Mouse (Mus musculus): ENCODE measurements around the gene Dclk3.

Gene Dclk3

DNA sequence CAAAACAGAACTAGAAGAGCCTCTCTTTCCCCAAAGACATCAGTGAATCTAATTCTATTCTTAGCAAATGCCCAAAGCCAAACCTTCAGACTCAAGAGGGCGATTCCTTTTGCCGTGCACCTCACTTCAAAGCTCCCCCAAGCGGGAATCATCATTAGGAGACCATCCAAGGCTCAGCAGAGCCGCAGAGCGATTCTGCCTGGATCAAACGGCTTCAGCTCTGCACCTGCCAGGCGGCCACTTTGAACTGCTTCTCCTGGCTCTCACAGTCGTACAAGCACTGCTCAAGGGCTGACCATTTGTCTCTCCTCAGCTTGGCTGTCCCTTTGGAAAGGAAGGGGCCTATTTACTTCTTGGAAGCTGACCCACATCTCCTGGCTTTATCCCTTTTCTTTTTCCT lies 51.7 kb downstream of the Dclk3 start:
- no peak for DNase-seq

DNA sequence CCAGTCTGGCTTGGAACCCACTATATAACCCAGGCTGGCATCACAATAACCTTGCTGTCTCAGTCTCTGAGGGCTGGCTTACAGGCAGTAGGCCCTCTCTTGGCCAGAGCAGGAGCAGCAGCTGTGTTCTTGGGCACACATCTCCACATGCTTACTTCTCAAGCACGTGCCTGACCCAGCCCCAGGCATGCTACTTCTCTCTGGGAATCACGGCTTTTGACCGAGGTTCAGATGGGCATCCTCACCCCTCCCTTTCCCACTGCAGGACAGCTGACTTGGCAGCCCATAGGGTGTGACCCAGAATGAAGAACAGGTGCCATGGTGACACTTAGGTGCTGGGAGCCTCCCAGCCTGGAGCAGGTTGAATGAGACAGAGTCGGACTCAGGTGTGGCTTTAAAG lies 52.4 kb downstream of the Dclk3 start:
- DNase-seq: no peak

DNA sequence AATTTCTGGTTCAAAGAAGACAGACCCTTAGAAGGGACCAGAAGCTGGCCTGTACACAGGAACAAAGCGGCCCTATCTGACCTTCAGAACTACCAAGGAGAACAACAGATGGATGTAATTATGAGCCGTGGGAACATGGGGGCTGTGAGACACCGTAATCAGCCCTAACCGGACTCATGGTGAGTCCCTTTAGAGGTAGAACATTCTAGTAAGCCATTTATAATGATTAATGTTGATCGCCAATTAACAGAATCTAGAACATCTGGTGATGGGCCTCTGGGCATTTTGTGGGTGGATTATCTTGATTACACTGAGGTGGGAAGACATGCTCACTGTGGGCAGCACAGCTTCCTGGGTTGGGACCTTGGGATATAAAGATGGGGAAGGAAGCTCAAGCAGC lies 54.6 kb downstream of the Dclk3 start:
- no peak for DNase-seq

DNA sequence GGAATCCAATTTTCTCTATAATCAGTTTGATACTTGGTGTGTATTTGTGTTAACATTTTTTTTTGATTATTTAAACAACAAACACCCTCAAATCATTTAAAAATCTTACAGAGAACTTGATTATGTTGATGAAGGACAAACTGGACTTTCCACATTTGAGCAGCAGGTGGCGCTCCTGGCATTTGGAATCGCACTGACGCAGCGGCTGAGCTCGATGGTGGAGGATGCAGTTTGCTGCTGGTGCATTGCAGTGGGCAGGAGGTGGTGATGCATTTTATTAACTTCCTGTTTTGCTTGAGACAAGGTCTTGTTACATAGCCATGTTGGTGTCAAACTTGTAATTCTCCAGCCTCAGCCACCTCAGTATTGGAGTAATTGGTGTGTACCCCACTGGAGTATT lies 56.7 kb downstream of the Dclk3 start:
- peak; percentile 80 to 88 for DNase-seq

DNA sequence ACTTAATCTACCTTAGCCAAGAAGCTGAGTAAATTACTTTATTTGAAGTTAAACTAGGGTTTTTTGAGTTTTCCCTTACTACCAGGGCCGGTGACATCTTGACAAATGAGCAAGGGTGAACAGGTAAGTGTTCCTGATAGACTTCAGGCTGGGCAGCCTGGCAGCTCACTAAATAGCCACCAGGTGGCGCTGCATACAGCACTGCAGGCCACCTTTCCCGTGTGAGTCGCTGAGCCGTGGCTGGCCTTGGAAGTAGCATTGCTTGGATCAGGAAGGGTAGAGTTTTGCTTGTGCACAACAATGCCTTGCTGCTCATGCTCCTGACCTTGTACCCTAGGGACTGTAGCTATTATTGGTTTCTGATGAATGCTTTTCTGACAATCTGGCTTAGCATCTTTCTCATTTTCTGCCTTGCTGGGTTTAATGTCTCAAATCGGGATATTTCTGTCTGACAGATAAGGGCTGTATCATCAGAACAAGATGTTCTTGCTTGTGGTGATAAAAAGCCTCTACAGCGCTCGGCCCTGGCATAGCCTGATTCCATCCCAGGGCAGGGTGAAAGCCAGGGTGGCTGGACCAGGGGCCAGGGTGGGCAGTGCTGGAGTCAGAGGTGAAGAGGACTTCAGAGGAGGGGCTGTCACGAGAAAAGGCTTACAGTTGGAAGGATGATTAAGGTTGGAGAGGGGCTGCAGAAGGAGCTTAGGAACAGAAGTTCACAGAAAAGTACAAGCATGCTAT lies 58.4 kb downstream of the Dclk3 start:
- DNase-seq: peak; percentile 88 to 93

DNA sequence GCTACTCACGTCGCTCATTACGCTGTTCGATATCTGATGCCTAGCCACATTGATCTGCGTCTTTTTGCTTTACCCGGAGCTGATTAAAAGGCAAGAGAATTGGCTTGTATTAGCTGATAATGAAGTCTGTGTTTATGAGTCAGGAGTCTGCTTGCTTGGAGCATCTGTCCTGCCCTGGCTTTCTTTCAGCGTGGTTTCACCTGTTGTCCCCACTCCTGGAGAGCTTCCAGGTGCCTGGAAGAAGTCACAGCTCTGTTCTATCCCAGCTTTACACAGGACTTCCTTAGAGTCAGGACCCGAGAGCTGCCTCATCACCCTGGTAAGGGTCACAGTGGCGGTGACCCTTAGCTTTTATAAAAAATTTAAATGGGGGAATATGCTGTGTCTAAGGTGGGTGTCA lies 61.3 kb downstream of the Dclk3 start:
- DNase-seq: peak in 1 of 2 experiments; percentile 11

DNA sequence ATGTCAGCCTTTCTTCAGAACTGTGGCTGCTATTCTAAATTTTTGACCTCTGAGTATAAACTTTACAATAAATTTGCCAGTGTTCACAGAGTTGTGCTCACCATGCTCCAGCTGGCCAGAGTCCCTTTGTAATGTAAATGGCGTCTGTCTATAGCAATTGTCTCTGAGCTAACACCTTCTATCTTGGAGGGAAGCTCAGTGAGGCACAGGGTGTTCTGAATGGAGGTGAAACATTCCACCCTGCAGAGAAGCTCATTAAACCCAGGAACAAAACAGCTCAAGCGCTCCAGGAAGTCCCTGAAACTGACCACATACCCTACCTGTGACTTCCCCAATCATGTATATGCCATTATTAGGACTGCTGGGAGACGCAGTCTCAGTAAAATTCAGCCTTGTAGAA lies 67.2 kb downstream of the Dclk3 start:
- DNase-seq: no peak

DNA sequence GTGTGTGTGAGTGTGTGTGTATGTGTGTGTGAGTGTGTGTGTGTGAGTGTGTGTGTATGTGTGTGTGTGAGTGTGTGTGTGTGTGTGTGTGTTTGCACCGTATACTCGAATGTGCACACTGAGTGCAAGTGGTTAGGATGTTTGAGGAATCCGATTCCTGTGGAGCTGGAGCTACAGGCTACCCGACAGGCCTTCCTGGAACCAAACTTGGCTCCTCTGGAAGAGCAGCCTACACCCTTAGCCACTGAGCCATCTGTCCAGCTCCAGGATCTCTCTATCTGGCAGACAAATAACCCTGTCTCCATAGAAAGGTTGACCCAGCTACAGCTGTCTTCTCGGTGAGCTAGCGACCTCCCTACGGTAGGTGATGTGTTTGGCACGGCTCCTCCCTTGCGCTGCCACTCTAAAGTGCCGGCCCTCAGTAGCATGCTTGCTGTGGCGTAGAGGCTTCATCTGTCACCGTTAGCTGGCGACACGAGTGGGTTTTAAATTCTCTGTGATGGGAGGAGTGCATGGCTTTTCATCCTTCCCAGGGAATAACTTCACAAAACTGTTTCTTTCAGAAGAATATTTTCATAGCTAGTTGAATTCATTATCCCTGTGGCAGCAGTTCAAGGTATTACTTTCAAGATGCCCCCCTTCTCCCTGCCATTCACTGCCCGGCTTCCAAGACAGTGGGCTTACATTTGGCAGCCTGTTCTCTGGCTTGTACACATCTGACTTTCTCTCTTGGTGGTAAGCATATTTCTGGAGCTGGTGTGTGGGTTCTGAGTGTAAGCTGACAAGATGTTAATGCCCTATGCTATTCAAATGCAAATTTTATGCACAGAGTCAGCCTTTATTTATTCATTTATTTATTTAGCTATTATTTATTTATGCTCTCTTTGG lies 75.9 kb downstream of the Dclk3 start:
- DNase-seq: peak in 1 of 2 experiments; percentile 22

DNA sequence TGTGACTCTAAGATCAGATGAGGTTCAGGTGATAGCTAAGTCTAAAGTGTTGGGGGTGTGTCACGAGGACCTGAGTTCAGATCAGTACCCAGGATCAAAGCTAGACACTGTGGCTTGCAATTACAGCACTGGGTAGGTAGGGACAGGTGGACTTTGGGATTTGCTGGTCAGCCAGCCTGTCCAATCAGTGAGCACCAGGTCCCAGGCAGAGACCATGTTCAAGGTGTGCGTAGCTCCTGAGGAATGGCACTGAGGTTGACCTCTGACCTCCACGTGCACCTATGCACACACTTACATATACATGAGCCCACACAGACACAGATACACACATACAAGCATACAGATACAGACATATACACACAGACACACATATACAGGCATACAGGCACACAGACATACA lies 76.7 kb downstream of the Dclk3 start:
- no peak for DNase-seq

DNA sequence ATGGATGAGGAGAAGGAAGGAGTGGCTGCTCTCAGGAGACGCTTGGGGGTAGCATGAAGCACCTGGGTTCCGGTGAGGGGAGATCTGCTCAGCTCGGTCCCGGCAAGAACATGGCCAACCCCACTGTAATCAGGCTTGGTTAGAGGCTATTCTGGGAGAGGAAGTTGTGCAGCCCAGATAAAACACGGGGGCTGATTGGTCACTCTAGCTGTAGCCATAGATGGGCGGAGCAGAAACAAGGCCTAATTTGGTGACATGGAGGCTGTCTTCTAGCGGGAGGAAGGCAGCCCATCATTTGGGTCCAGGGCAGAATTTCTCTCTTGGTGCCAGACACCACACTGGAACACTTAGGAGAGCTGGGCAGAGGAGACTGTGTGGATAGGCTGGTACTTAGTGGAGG lies 83.3 kb downstream of the Dclk3 start:
- DNase-seq: no peak

DNA sequence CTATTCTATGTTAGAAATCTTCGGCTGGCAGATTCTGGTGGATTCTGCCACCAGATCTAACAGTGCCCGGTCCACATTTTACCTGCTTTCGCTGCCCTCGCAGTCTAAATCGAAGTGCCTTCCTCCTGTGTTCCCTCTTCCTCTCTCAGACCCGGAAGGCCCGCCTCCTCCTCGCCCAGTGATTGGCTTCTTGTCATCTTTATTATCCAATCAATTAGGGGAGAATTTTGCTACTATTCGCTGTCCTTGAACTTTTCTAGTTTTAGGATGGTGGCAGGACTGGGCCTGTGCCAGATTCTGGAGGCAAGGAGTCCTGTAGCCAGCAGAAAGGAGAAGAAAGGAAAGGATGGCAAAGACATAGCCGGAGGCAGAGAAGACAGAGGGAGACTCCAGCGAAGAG lies 84.2 kb downstream of the Dclk3 start:
- DNase-seq: no peak

DNA sequence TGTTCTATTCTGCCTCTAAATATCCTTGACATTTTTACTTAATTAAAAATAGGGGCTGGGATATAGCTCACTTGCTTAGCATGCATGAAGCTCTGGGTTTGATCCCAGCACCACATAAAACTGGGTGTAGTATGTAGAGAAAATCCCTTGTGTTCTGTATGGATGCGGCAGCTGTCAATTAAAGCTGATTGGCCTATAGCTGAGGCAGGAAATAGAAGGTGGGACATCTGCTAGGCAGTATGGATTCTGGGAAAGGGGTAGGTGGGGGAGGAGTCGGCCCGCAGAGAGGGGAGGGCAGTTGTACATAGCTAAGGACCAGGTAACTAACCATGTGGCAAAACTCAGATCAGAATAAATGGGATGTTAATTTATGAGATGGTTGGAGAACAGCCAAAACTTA lies 85.0 kb downstream of the Dclk3 start:
- no peak for DNase-seq

DNA sequence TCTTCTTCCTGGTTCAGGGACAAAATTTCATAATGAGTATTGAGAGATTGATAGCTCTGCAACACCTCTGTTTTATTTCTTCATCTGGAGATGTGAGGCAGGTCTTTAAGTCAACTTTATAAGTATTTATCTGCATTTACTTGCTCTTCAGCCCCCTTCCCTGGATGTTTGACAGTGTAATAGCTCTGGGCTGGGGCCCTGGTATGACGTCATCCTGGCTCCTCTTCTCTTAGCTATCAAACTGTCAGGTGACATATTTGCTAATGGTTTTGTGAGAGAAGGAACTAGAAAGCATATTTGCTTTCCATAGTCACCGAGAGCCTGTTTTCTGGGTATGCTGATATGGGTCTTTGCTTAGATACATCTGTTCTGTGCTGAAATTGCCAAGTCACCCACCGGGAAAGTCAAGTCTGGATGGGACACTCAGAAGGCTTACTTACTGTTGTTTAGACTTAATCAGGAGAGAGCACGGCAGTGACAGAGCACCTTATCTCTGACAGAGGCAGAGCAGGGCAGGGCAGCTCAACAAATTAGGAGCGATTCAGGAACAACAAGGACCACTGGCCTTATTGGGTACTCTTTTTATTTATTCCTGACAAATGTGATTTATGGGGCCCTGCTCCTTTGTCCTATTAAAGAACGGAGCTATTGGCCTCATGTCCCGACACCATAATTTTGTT lies 96.0 kb downstream of the Dclk3 start:
- no peak for DNase-seq

DNA sequence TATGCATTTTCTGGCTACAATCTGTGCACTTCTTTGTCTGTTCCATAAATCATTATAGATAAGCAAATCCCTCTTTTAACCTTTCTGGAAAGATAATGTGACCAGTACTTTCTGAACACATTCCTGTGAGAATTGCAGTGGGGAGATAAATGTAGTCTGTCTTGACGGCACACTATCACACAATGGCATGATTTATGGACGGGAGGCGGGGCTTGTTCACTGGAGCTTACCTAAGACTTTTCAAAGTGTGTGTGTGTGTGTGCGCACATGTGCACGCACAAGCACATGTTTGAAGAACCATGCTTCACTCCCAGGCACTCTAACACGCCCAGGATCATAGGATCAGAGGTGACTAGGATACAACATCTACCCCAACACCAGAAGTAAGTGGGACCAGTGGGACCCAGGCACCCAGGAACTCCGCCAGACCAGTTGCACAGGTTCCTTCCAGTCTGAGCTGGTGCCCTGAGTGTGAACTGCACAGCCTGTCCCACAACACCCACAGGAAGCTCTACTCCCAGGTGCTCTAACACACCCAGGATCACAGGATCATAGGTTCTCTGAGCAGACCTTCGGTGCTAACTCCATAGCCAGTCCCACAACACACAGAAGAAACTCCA lies 96.7 kb downstream of the Dclk3 start:
- no peak for DNase-seq
